Mouse (Mus musculus): ENCODE data around the gene Ptpn14. TPM values are rescaled to one million over a fixed set of nuclear protein-coding genes. Genes with fewer than 3 reads are reported as not detected.

The Ptpn14 gene
- polyA plus RNA-seq, 1 experiment from 2014 or later: 8.6 TPM

DNA sequence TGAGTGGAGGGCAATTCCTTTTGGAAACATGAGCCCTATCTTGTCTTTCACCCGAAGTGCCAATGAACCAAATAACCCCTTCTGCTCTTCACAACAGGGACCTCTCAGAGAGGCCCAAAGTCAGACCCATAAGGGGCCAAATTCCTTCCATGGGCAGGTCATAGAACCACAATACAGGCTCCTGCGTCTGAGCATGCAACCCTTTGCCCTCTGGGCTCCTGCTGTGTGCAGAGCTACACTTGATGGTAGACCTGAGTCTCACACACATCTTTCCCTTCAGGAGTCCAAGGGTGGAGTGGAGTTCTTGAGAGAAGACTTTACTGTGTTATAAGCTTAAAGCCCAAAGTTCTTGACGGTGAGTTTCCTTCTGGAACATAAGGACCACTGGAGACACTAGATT is 51.2 kb downstream of the Ptpn14 start:
- Histone ChIP-seq H3K4me1 (peaks cover 66% of the 10 kb centered on the region), H3K36me3 (no peaks in the 10 kb centered on the region), H3K27me3 (no peaks in the 10 kb centered on the region), H3K9me3 (no peaks in the 10 kb centered on the region), H3K27ac (no peak overlapping the region), H3K9ac (no peak overlapping the region), H3K4me2 (no peak overlapping the region), H3K4me3 (no peak overlapping the region)
- ATAC-seq (ENCODE audit: borderline replicate concordance, extremely low read depth, low FRiP score, low TSS enrichment): no peak
- WGBS: 41% methylated on average over 3 of the region's 3 CpGs

DNA sequence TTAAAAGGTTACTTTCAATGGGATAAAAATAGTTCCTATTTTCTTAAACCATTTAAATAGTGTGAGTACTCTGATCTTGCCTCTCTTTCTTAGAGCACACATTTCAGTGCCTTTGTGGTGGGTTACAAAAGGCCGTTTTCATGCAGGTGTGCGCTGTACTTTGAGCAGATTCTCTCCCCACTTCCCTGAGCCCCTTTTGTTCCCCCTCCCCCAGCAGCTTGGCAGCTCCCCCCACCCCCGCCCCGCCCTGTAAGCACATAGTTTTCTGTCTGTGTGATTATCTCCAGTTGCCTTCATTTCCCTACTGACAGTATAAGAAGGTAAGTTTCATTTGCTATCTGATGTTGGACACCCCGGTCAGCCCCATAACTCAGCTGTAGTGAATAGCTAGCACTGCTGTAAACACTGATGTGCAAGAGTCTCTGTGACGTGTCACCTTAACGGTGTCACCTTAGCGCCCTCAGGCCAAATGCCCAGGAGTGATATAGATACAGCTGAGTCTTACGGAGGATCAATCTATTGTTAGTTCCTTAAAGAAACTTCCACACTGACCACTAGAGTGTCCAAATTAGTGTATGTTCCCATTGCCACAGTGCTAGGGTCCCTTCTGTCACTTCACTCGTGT is 53.8 kb downstream of the Ptpn14 start:
- no peak overlapping the region for H3K4me2 ChIP-seq
- H3K4me3 ChIP-seq: no peak overlapping the region
- no peaks in the 10 kb centered on the region for H3K36me3 ChIP-seq
- ATAC-seq (ENCODE audit: borderline replicate concordance, extremely low read depth, low FRiP score, low TSS enrichment): no peak
- no peak overlapping the region for H3K9ac ChIP-seq
- no peak overlapping the region for H3K27ac ChIP-seq
- no peaks in the 10 kb centered on the region for H3K9me3 ChIP-seq
- H3K27me3 ChIP-seq: no peaks in the 10 kb centered on the region
- WGBS: 59% methylated on average over 10 of the region's 10 CpGs
- H3K4me1 ChIP-seq: peaks cover 80% of the 10 kb centered on the region

- Histone ChIP-seq H3K9me3 (no peaks in the 10 kb centered on the region), H3K4me1 (peaks cover 80% of the 10 kb centered on the region), H3K4me2 (no peak overlapping the region), H3K9ac (no peak overlapping the region), H3K27ac (0 out of 2 replicates have a peak overlapping the region, but pooled peaks have one; percentile 9), H3K36me3 (no peaks in the 10 kb centered on the region), H3K27me3 (no peaks in the 10 kb centered on the region), H3K4me3 (no peak overlapping the region)
- ATAC-seq (ENCODE audit: borderline replicate concordance, extremely low read depth, low FRiP score, low TSS enrichment): no peak
- 67% methylated on average over 6 of the region's 6 CpGs for WGBS
Measured at GRCm38 (mm10) chr1:189782709-189783108, 54.6 kb downstream of the Ptpn14 start.

DNA sequence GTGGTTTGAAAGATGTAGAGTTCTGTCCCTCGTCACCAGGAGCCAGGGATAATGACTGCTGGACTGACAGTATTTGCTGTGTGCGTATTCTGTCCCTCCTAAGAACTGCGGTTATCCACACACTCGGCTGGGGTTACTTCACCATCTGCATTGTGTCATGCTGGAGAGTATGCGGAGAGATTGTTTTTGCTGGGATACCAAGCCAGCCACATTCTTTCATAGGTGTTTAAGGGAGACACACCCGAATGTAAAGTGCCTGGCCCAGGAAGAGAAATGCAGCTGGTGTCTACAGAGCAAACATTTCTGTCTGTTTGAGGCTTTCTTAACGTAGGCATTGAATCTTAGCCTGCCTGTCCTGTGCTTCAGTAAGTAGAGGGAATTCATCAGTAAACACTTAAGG is 56.4 kb downstream of the Ptpn14 start:
- no peak for ATAC-seq (ENCODE audit: borderline replicate concordance, extremely low read depth, low FRiP score, low TSS enrichment)
- Histone ChIP-seq H3K9ac (no peak overlapping the region), H3K4me3 (no peak overlapping the region), H3K36me3 (0 out of 2 replicates have a peak, but pooled peaks cover 4% of the 10 kb centered on the region), H3K27me3 (no peaks in the 10 kb centered on the region), H3K4me2 (no peak overlapping the region), H3K9me3 (no peaks in the 10 kb centered on the region), H3K27ac (peak overlapping the region; percentile 52), H3K4me1 (peaks cover 64% of the 10 kb centered on the region)
- WGBS: 38% methylated on average over 7 of the region's 7 CpGs

GRCm38 (mm10) chr1:189786707-189787485 is 58.8 kb downstream of the Ptpn14 start:
- no peak overlapping the region for H3K9ac ChIP-seq
- H3K27ac ChIP-seq: peak overlapping the region; percentile 1; the same call in 1 of the 2 replicates
- no peaks in the 10 kb centered on the region for H3K27me3 ChIP-seq
- H3K4me1 ChIP-seq: peaks cover 58% of the 10 kb centered on the region
- H3K9me3 ChIP-seq: no peaks in the 10 kb centered on the region
- 0 out of 2 replicates have a peak, but pooled peaks cover 4% of the 10 kb centered on the region for H3K36me3 ChIP-seq
- no peak overlapping the region for H3K4me3 ChIP-seq
- H3K4me2 ChIP-seq: no peak overlapping the region
- 62% methylated on average over 26 of the region's 26 CpGs for WGBS
- ATAC-seq (ENCODE audit: borderline replicate concordance, extremely low read depth, low FRiP score, low TSS enrichment): no peak

- Histone ChIP-seq H3K27me3 (no peaks in the 10 kb centered on the region), H3K9me3 (no peaks in the 10 kb centered on the region), H3K36me3 (0 out of 2 replicates have a peak, but pooled peaks cover 4% of the 10 kb centered on the region), H3K4me3 (no peak overlapping the region), H3K9ac (no peak overlapping the region), H3K27ac (no peak overlapping the region), H3K4me2 (no peak overlapping the region), H3K4me1 (peaks cover 41% of the 10 kb centered on the region)
- ATAC-seq (ENCODE audit: borderline replicate concordance, extremely low read depth, low FRiP score, low TSS enrichment): no peak
- WGBS: 70% methylated on average over 6 of the region's 6 CpGs
Measured at GRCm38 (mm10) chr1:189789545-189789944, 61.5 kb downstream of the Ptpn14 start.

DNA sequence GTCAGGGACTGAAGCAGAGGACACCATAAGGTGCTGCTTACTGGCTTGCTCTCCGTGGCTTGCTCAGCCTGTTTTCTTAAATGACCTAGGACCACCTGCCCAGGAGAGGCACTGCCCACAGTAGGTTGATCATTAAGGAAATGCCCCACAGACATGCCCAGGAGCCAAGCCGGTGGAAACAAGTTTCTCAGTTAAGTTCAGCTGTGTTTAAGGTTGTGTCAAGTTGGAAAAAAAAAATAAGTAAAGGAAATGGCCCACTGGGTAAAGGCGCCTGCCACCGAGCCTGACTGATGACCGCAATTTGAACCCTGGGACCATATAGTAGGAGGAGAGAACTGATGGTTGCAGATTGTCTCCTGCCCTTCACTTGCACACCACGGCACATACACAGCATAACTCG is 62.6 kb downstream of the Ptpn14 start:
- Histone ChIP-seq H3K27ac (no peak overlapping the region), H3K4me2 (no peak overlapping the region), H3K4me3 (no peak overlapping the region), H3K4me1 (peaks cover 30% of the 10 kb centered on the region), H3K27me3 (no peaks in the 10 kb centered on the region), H3K36me3 (peaks cover 4% of the 10 kb centered on the region; the same call in 1 of the 2 replicates), H3K9ac (no peak overlapping the region), H3K9me3 (no peaks in the 10 kb centered on the region)
- 41% methylated on average over 7 of the region's 7 CpGs for WGBS
- ATAC-seq (ENCODE audit: borderline replicate concordance, extremely low read depth, low FRiP score, low TSS enrichment): no peak

DNA sequence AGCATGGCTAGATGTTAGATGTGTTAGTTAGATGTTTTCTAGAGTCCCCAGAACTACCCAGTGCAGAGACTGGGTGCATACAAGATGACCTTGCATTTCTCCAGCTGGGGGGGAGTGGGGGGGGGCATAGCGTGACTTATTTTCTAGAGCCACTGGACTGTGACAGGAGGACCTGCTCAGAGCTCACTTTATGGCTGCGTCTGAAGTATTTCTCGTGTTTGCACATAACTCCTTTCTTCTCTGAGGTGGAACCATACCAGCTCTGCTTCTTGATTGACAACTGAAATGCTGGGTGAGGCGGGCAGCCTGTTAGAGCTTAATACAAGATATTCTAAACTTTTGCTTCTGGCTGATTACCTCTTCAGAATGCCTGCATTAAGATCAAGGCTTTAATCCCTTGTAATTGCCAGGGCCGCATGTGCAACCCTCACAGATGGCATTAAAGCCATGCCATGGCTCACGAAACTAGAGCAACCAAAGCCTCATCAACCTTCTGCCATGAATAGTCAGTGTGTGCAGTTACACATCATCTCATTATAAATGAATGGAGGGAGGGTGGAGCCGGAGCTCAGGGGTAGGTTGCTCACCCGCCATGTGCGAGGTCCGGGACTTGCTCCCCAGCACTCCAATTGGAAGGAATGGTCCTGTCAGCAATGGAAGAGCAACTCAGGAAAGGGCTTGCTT is 63.6 kb downstream of the Ptpn14 start:
- 80% methylated on average over 10 of the region's 10 CpGs for WGBS
- H3K36me3 ChIP-seq: peaks cover 4% of the 10 kb centered on the region; the same call in 1 of the 2 replicates
- peaks cover 21% of the 10 kb centered on the region for H3K4me1 ChIP-seq
- no peak overlapping the region for H3K9ac ChIP-seq
- no peak for ATAC-seq (ENCODE audit: borderline replicate concordance, extremely low read depth, low FRiP score, low TSS enrichment)
- no peaks in the 10 kb centered on the region for H3K9me3 ChIP-seq
- no peaks in the 10 kb centered on the region for H3K27me3 ChIP-seq
- H3K4me2 ChIP-seq: no peak overlapping the region
- H3K4me3 ChIP-seq: no peak overlapping the region
- no peak overlapping the region for H3K27ac ChIP-seq

- H3K27me3 ChIP-seq: no peaks in the 10 kb centered on the region
- no peak overlapping the region for H3K4me3 ChIP-seq
- H3K4me2 ChIP-seq: no peak overlapping the region
- ATAC-seq (ENCODE audit: borderline replicate concordance, extremely low read depth, low FRiP score, low TSS enrichment): no peak
- no peak overlapping the region for H3K27ac ChIP-seq
- peaks cover 4% of the 10 kb centered on the region; the same call in 1 of the 2 replicates for H3K36me3 ChIP-seq
- no peak overlapping the region for H3K9ac ChIP-seq
- WGBS: 60% methylated on average over 14 of the region's 14 CpGs
- no peaks in the 10 kb centered on the region for H3K9me3 ChIP-seq
- peaks cover 11% of the 10 kb centered on the region; the same call in 1 of the 2 replicates for H3K4me1 ChIP-seq
Measured at GRCm38 (mm10) chr1:189792560-189793195, 64.6 kb downstream of the Ptpn14 start.

DNA sequence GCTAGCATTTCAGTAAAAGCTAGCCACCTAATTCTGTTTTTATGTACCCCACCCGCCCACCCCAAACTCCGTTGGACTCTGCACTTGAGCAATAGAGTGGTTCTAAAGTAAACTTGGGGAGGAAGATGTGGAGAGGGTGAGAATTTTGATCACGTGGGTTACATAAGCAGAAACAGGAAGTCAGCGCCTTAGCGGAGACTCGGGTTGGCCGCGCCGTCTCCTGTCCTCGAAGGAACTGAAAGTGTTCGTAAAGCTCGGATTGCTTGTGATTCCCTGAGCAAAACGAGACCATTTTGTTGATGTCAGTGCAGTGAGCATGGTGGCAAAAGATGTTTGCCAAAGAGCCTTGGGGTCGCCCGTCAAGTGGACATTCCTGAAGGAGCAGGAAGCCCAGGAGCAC is 70.9 kb downstream of the Ptpn14 start:
- peaks cover 10% of the 10 kb centered on the region; the same call in 1 of the 2 replicates for H3K36me3 ChIP-seq
- whole genome bisulfite sequencing: 50% methylated on average over 15 of the region's 15 CpGs
- no peaks in the 10 kb centered on the region for H3K27me3 ChIP-seq
- no peak overlapping the region for H3K4me2 ChIP-seq
- 0 out of 2 replicates have a peak overlapping the region, but pooled peaks have one; percentile 12 for H3K27ac ChIP-seq
- no peaks in the 10 kb centered on the region for H3K9me3 ChIP-seq
- H3K4me1 ChIP-seq: peaks cover 15% of the 10 kb centered on the region
- no peak overlapping the region for H3K4me3 ChIP-seq
- H3K9ac ChIP-seq: no peak overlapping the region
- 0 out of 2 replicates have a peak, but pooled peaks have one; percentile 30 for ATAC-seq (ENCODE audit: borderline replicate concordance, extremely low read depth, low FRiP score, low TSS enrichment)

DNA sequence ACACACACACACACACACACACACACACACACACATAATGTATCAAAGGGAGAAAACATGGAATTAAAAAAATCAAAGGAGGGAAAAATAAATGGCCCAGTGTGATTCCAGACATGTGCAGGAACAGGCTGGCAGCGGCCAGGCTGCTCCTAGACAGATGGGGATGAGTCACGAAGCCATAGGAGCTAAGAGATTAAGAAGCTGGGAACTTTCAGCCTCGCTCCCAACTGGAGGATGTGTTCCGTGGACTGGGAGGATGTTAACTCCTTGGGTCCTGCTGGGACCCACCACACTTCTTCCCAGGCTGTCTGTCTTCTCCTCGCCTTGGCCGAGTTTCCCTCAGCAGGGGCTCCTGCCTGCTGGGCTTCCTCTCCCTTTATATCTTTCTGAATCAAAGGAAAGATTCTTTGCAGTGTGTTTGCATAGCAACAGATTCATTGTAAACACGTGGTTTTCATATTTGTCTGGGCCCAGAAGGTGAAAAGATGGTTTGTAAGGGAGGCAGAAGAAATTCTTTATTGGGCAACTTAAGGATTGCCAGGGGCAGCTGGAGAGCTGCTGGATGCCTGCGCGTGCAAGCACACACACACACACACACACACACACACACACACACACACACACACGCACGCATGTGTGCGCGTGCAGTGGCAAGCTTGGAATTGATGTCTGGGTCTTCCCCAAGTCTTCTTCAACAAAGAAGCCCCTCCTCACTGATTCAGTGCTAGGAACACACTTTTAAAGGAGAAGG is 72.3 kb downstream of the Ptpn14 start:
- H3K27ac ChIP-seq: no peak overlapping the region
- 59% methylated on average over 13 of the region's 13 CpGs for WGBS
- H3K27me3 ChIP-seq: no peaks in the 10 kb centered on the region

More for the DNA sequence above, 72.3 kb downstream of the Ptpn14 start:
- 0 out of 2 replicates have a peak, but pooled peaks cover 10% of the 10 kb centered on the region for H3K36me3 ChIP-seq
- no peak overlapping the region for H3K4me3 ChIP-seq
- ATAC-seq (ENCODE audit: borderline replicate concordance, extremely low read depth, low FRiP score, low TSS enrichment): no peak
- H3K4me2 ChIP-seq: no peak overlapping the region
- no peaks in the 10 kb centered on the region for H3K9me3 ChIP-seq
- peaks cover 15% of the 10 kb centered on the region for H3K4me1 ChIP-seq
- H3K9ac ChIP-seq: no peak overlapping the region

All from lung, embryonic 15.5 days (tissue).